In genomic region chr5:132489736-132490313, GRCm38 (mm10) we compare ENCODE assay signal across 11 mouse cellular contexts. TPM values are rescaled to one million over a fixed set of nuclear protein-coding genes. Genes with fewer than 3 reads are reported as not detected.
DNase-seq lines count a peak whose midpoint lies in the region; ATAC-seq and TF ChIP-seq lines count a peak whose summit lies in the region.
"Had no signal": no experiment of that assay in that cellular context is flagged by ENCODE, and none has a peak within 500 bp of the region (broad histone marks: within the 10 kb centered on the region; RNA-seq: fewer than 3 reads in every experiment).

No protein-coding gene starts in this region.

- no peak overlapping the region for H3K4me2 ChIP-seq in lung, embryonic 16.5 days (ENCODE audit: low read depth, low read length)
- H3K4me2 ChIP-seq in limb, embryonic 14.5 days (replicated peaks; ENCODE audit: low read depth, low read length, severe bottlenecking): peak overlapping the region; percentile 14; the same call in 1 of the 2 replicates
- H3K4me2 ChIP-seq: forebrain, embryonic 13.5 days; midbrain, embryonic 13.5 days had no signal

- TF ChIP-seq CTCF in heart, adult 2 months (IDR thresholded peaks at IDR 0.05): no peak

- no peak overlapping the region for H3K4me3 ChIP-seq in heart, adult 2 months
- no peak overlapping the region for H3K4me3 ChIP-seq in lung, embryonic 16.5 days (ENCODE audit: low read length)
- no peak overlapping the region for H3K4me3 ChIP-seq in limb, embryonic 14.5 days (replicated peaks; ENCODE audit: low read length)
- H3K4me3 ChIP-seq: forebrain, embryonic 13.5 days; midbrain, embryonic 13.5 days had no signal

- peaks cover 2% of the 10 kb centered on the region for H3K36me3 ChIP-seq in heart, adult 2 months (ENCODE audit: control insufficient read depth, insufficient read depth, low read length)
- no peaks in the 10 kb centered on the region for H3K36me3 ChIP-seq in lung, embryonic 16.5 days (ENCODE audit: control insufficient read depth, insufficient read depth, low read length)
- H3K36me3 ChIP-seq in limb, embryonic 14.5 days (ENCODE audit: control insufficient read depth, insufficient read depth, low read length): no peaks in the 10 kb centered on the region
- H3K36me3 ChIP-seq: midbrain, embryonic 13.5 days had no signal

- 65% methylated on average over 7 of the region's 7 CpGs for WGBS in heart, adult 2 months
- WGBS in lung, embryonic 16.5 days: 54% methylated on average over 7 of the region's 7 CpGs
- 35% methylated on average over 7 of the region's 7 CpGs for WGBS in limb, embryonic 14.5 days

- H3K9me3 ChIP-seq in lung, embryonic 16.5 days (ENCODE audit: control insufficient read depth, low read length): no peaks in the 10 kb centered on the region
- no peaks in the 10 kb centered on the region for H3K9me3 ChIP-seq in limb, embryonic 14.5 days (ENCODE audit: control insufficient read depth, low read length)
- H3K9me3 ChIP-seq: forebrain, embryonic 13.5 days; midbrain, embryonic 13.5 days had no signal

- no peaks in the 10 kb centered on the region for H3K27me3 ChIP-seq in heart, adult 2 months (ENCODE audit: control insufficient read depth, insufficient read depth, low read length)
- H3K27me3 ChIP-seq in lung, embryonic 16.5 days (ENCODE audit: control insufficient read depth, insufficient read depth, low read depth, low read length): no peaks in the 10 kb centered on the region
- H3K27me3 ChIP-seq in limb, embryonic 14.5 days (ENCODE audit: control insufficient read depth, insufficient read depth, low read length): no peaks in the 10 kb centered on the region
- H3K27me3 ChIP-seq: forebrain, embryonic 13.5 days; midbrain, embryonic 13.5 days had no signal

- peak in 1 of 2 experiments; percentile 33 for DNase-seq in heart, adult 2 months
- DNase-seq in heart, postnatal 14 days: no peak
- no peak for DNase-seq in lung, postnatal 36 days
- peak; percentile 75 for DNase-seq in limb, embryonic 14.5 days (ENCODE audit: low spot score)
- no peak for DNase-seq in thymus, adult 18-20 months
- DNase-seq: kidney, postnatal 14 days had no signal

- H3K9ac ChIP-seq in heart, adult 2 months (ENCODE audit: low read depth, low read length): no peak overlapping the region
- no peak overlapping the region for H3K9ac ChIP-seq in lung, embryonic 16.5 days (ENCODE audit: low read length)
- no peak overlapping the region for H3K9ac ChIP-seq in limb, embryonic 14.5 days (ENCODE audit: low read depth, low read length, severe bottlenecking)
- H3K9ac ChIP-seq: forebrain, embryonic 13.5 days; midbrain, embryonic 13.5 days had no signal

- peak overlapping the region; percentile 36; the same call in 1 of the 2 replicates for H3K27ac ChIP-seq in heart, adult 2 months
- peak overlapping the region; percentile 48 for H3K27ac ChIP-seq in lung, embryonic 16.5 days (ENCODE audit: low read length)
- peak overlapping the region; percentile 19; the same call in 1 of the 2 replicates for H3K27ac ChIP-seq in limb, embryonic 14.5 days (replicated peaks; ENCODE audit: low read depth, low read length)
- H3K27ac ChIP-seq: forebrain, embryonic 13.5 days; macrophage; midbrain, embryonic 13.5 days had no signal

- intact Hi-C loops in heart, adult 2 months (cut with DNase I): loop anchor here (2.0 to 5.0 kb wide), 2 partner anchors 31 to 142 kb away; no protein-coding TSS in a partner anchor
- intact Hi-C loops in heart, postnatal 14 days (cut with DNase I): loop anchor here (5.0 kb wide), 2 partner anchors 52 to 53 kb away; partner anchors contain the start of gene Auts2

- H3K4me1 ChIP-seq in heart, adult 2 months (ENCODE audit: control insufficient read depth, insufficient read depth, low read length): peaks cover 22% of the 10 kb centered on the region
- peaks cover 31% of the 10 kb centered on the region for H3K4me1 ChIP-seq in lung, embryonic 16.5 days (replicated peaks; ENCODE audit: control insufficient read depth, insufficient read depth, low read length)
- peaks cover 35% of the 10 kb centered on the region for H3K4me1 ChIP-seq in limb, embryonic 14.5 days (ENCODE audit: control insufficient read depth, insufficient read depth, low read length)

- no peak for TF ChIP-seq EP300 in heart, adult 2 months (IDR thresholded peaks at IDR 0.05; ENCODE audit: insufficient read depth, low read depth, low read length)

- TF ChIP-seq POLR2A in heart, adult 2 months (IDR thresholded peaks at IDR 0.05; ENCODE audit: insufficient read depth, low read depth, low read length): no peak
- no peak for TF ChIP-seq POLR2A in limb, embryonic 14.5 days (IDR thresholded peaks at IDR 0.05; ENCODE audit: borderline replicate concordance, extremely low read depth, insufficient read depth, insufficient read length)

- H3K79me2 ChIP-seq in heart, adult 2 months (replicated peaks; ENCODE audit: control insufficient read depth, insufficient read depth, low read length): 0 out of 2 replicates have a peak, but pooled peaks cover 2% of the 10 kb centered on the region

- ATAC-seq in lung, embryonic 16.5 days (ENCODE audit: low read depth): 0 out of 2 replicates have a peak, but pooled peaks have one; percentile 31
- ATAC-seq in limb, embryonic 14.5 days (ENCODE audit: low FRiP score, low read depth): no peak
- ATAC-seq in erythroid progenitor cell, adult 5-6 weeks (replicated peaks; ENCODE audit: low FRiP score, poor library complexity, severe bottlenecking): no peak
- ATAC-seq: forebrain, embryonic 13.5 days; midbrain, embryonic 13.5 days had no signal

RNA-seq across cellular contexts. Expression of gene Auts2, which starts 53.3 kb away (rescaled TPM):
- 10 to 100 TPM; 28.1 to 35.7 TPM for total RNA-seq in heart, adult 2 months (2021)
- polyA plus RNA-seq in heart, adult 2 months (2012; rRNA removed): 16.9 and 18.2 TPM in 2 replicates
- 10 to 100 TPM; 43.1 to 47.3 TPM for total RNA-seq in heart, postnatal 14 days (2021)
- 12.3 and 17.8 TPM in 2 replicates for polyA plus RNA-seq in lung, embryonic 16.5 days (2015; fragmentation: Nextera tagmentation; extraction: Ambion mirVana)
- 50.8 and 64.8 TPM in 2 replicates for polyA plus RNA-seq in limb, embryonic 14.5 days (2012; rRNA removed)
- 38.3 and 48.6 TPM in 2 replicates for polyA plus RNA-seq in limb, embryonic 14.5 days (2014; fragmentation: Nextera tagmentation; extraction: Ambion mirVana)
- total RNA-seq in erythroid progenitor cell, adult 5-6 weeks (2015; ENCODE audit: low replicate concordance): 0.36 TPM in 1 of 2 replicates, not detected in the other
- not detected in 2 replicates for total RNA-seq in erythroid progenitor cell, adult 5-6 weeks (2017; ENCODE audit: low replicate concordance)

Comparison
In these comparisons a context has a peak if more than half of its experiments do, and no peak if none do; other contexts are left out.
1. RNA of gene Auts2, which starts 53.3 kb away (total RNA-seq): 43.1 to 47.3 TPM in heart, postnatal 14 days and 28.1 to 35.7 TPM in heart, adult 2 months; 0.36 TPM in erythroid progenitor cell, adult 5-6 weeks; every median in the first group is over 10 times any median in the second.
2. Peak in every context shown above with its lines, with median percentiles within 50 percentile points of each other: H3K27ac ChIP-seq.